Mouse (Mus musculus) forelimb bud, embryonic 11.5 days (tissue): ENCODE data around the gene Cdh20.

Experiments used
- DNase-seq: peaks from one replicate; pipeline ENCODE4 v3.0.0-alpha.2; 2012; ENCODE audit warnings: low read depth, low spot score

Gene Cdh20

GRCm38 (mm10) chr1:104768371-104769249 is at the start of gene Cdh20:
Gene Cdh20, plus strand, starts transcription at chr1:104768529.
- DNase-seq = peak; percentile 23

GRCm38 (mm10) chr1:104746816-104747215 is 21.5 kb upstream of the Cdh20 start:
- no peak for DNase-seq

- DNase-seq = no peak
Observed at GRCm38 (mm10) chr1:104747438-104747837, 20.9 kb upstream of the Cdh20 start.

- DNase-seq = no peak
Observed at GRCm38 (mm10) chr1:104754483-104754882, 13.8 kb upstream of the Cdh20 start.

- no peak for DNase-seq
Observed at GRCm38 (mm10) chr1:104755896-104756295, 12.4 kb upstream of the Cdh20 start.

- DNase-seq = peak; percentile 21
Observed at GRCm38 (mm10) chr1:104769250-104769607, 900 bp downstream of the Cdh20 start.

- DNase-seq = no peak
Observed at GRCm38 (mm10) chr1:104771937-104772336, 3.6 kb downstream of the Cdh20 start.

GRCm38 (mm10) chr1:104773207-104773606 is 4.9 kb downstream of the Cdh20 start:
- DNase-seq = no peak

GRCm38 (mm10) chr1:104793488-104793887 is 25.2 kb downstream of the Cdh20 start:
- DNase-seq = no peak

GRCm38 (mm10) chr1:104796146-104796545 is 27.8 kb downstream of the Cdh20 start:
- no peak for DNase-seq

GRCm38 (mm10) chr1:104797139-104797538 is 28.8 kb downstream of the Cdh20 start:
- DNase-seq = no peak

GRCm38 (mm10) chr1:104804746-104805145 is 36.4 kb downstream of the Cdh20 start:
- DNase-seq = no peak

- DNase-seq = no peak
Observed at GRCm38 (mm10) chr1:104807214-104807613, 38.9 kb downstream of the Cdh20 start.

GRCm38 (mm10) chr1:104817510-104817909 is 49.2 kb downstream of the Cdh20 start:
- no peak for DNase-seq

- DNase-seq = no peak
Observed at GRCm38 (mm10) chr1:104828106-104828505, 59.8 kb downstream of the Cdh20 start.

GRCm38 (mm10) chr1:104838206-104838915 is 70.0 kb downstream of the Cdh20 start:
- no peak for DNase-seq

- DNase-seq = no peak
Observed at GRCm38 (mm10) chr1:104839051-104839450, 70.7 kb downstream of the Cdh20 start.

GRCm38 (mm10) chr1:104848256-104848919 is 80.1 kb downstream of the Cdh20 start:
- no peak for DNase-seq

- DNase-seq = no peak
Observed at GRCm38 (mm10) chr1:104848920-104849272, 80.6 kb downstream of the Cdh20 start.

GRCm38 (mm10) chr1:104877384-104877783 is 109.1 kb downstream of the Cdh20 start:
- no peak for DNase-seq

- DNase-seq = no peak
Observed at GRCm38 (mm10) chr1:104901815-104902214, 133.5 kb downstream of the Cdh20 start.

- no peak for DNase-seq
Observed at GRCm38 (mm10) chr1:104903409-104903808, 135.1 kb downstream of the Cdh20 start.
